Mouse (Mus musculus): ENCODE data around the gene Zfp574. TPM values are rescaled to one million over a fixed set of nuclear protein-coding genes. Genes with fewer than 3 reads are reported as not detected.

Gene Zfp574
- total and polyA plus RNA-seq, 3 experiments: 16.3 to 30.2 TPM; not detected in 1

- 0 out of 2 replicates have a peak, but pooled peaks have one; percentile 41 for TF ChIP-seq MYB (IDR thresholded peaks at IDR 0.05; ENCODE audit: low read depth, low read length)
- TF ChIP-seq SMC3 (IDR thresholded peaks at IDR 0.05; ENCODE audit: low read depth, low read length): no peak
- no peak for TF ChIP-seq RAD21 (IDR thresholded peaks at IDR 0.05; ENCODE audit: low read depth, low read length)
Observed at GRCm38 (mm10) chr7:25084621-25085020, 12.3 kb downstream of the Zfp574 start (continued).

- Histone ChIP-seq H3K27ac (ENCODE audit: control insufficient read depth, low read depth, low read length) (no peak overlapping the region), H3K4me1 (ENCODE audit: control insufficient read depth in 1 of 2, insufficient read depth in 2 of 2, low read length in 2 of 2) (peaks cover 3 to 24% of the 10 kb centered on the region in 2 experiments; a peak in 3 of 4 replicates), H3K27me3 (ENCODE audit: control insufficient read depth in 1 of 2, insufficient read depth in 2 of 2, low read length in 2 of 2) (no peaks in the 10 kb centered on the region), H3K79me2 (ENCODE audit: control insufficient read depth, insufficient read depth, low read length, poor library complexity) (peaks cover 2% of the 10 kb centered on the region; the same call in 1 of the 2 replicates), H3K36me3 (ENCODE audit: control insufficient read depth in 1 of 2, insufficient read depth in 2 of 2, low read length in 2 of 2) (peaks cover 4 to 22% of the 10 kb centered on the region in 2 experiments), H3K9ac (ENCODE audit: control insufficient read depth, low read depth, low read length, poor library complexity, severe bottlenecking) (no peak overlapping the region), H3K9me3 (replicated peaks; ENCODE audit: insufficient read depth, low read length) (no peaks in the 10 kb centered on the region), H3K4me3 (ENCODE audit: control insufficient read depth in 1 of 2, insufficient read depth in 1 of 2, low read depth in 2 of 2, low read length in 2 of 2) (no peak overlapping the region)
- DNase-seq (ENCODE audit: low read depth, low spot score): peak; percentile 46
- TF ChIP-seq ZC3H11A (IDR thresholded peaks at IDR 0.05; ENCODE audit: low read depth, low read length) (peak; percentile 12; the same call in 1 of the 2 replicates), MEF2A (IDR thresholded peaks at IDR 0.05; ENCODE audit: extremely low read depth, insufficient replicate concordance, low read depth, low read length, poor library complexity, severe bottlenecking) (no peak), E2F4 (IDR thresholded peaks at IDR 0.05; ENCODE audit: borderline replicate concordance, low read depth, low read length) (no peak), ETS1 (IDR thresholded peaks at IDR 0.05; ENCODE audit: low read depth, low read length) (no peak), CTCF (IDR thresholded peaks at IDR 0.05 in 2 of 3, conservative IDR thresholded peaks at IDR 0.05 in 1 of 3; ENCODE audit: control insufficient read depth in 1 of 3, insufficient read depth in 1 of 3, low read depth in 2 of 3, low read length in 3 of 3, poor library complexity in 1 of 3, severe bottlenecking in 1 of 3) (peak; percentile 28 to 69 (median 61); a peak in 5 of 6 replicates), ZKSCAN1 (IDR thresholded peaks at IDR 0.05; ENCODE audit: low read depth, low read length) (no peak), MAX (IDR thresholded peaks at IDR 0.05; ENCODE audit: low read length) (no peak), NELFE (IDR thresholded peaks at IDR 0.05; ENCODE audit: low read depth, low read length) (no peak), GATA1 (IDR thresholded peaks at IDR 0.05; ENCODE audit: low read depth, low read length) (no peak), NRF1 (IDR thresholded peaks at IDR 0.05; ENCODE audit: insufficient read depth, low read depth, low read length, poor library complexity, severe bottlenecking) (no peak), EP300 (IDR thresholded peaks at IDR 0.05; ENCODE audit: low read depth in 1 of 2, low read length in 2 of 2) (no peak), RAD21 (IDR thresholded peaks at IDR 0.05; ENCODE audit: low read depth, low read length) (peak; percentile 32), SMC3 (IDR thresholded peaks at IDR 0.05; ENCODE audit: low read depth, low read length) (peak; percentile 52), MXI1 (IDR thresholded peaks at IDR 0.05; ENCODE audit: low read depth, low read length) (no peak), MAZ (IDR thresholded peaks at IDR 0.05; ENCODE audit: low read depth, low read length) (no peak), MYC (IDR thresholded peaks at IDR 0.05; ENCODE audit: low read depth, low read length) (no peak), POLR2AphosphoS5 (IDR thresholded peaks at IDR 0.05; ENCODE audit: borderline replicate concordance, low read depth, low read length) (no peak), BHLHE40 (IDR thresholded peaks at IDR 0.05; ENCODE audit: borderline replicate concordance, low read depth, low read length) (no peak), TBP (IDR thresholded peaks at IDR 0.05; ENCODE audit: low read depth, low read length) (no peak), MAFK (IDR thresholded peaks at IDR 0.05; ENCODE audit: borderline replicate concordance, low read depth, low read length) (no peak), USF2 (IDR thresholded peaks at IDR 0.05; ENCODE audit: borderline replicate concordance in 1 of 2, insufficient read depth in 1 of 2, low read depth in 1 of 2, low read length in 2 of 2) (no peak), MYB (IDR thresholded peaks at IDR 0.05; ENCODE audit: low read depth, low read length) (no peak), ELF1 (IDR thresholded peaks at IDR 0.05; ENCODE audit: low read depth, low read length) (no peak), TAL1 (IDR thresholded peaks at IDR 0.05; ENCODE audit: low read length) (no peak), UBTF (IDR thresholded peaks at IDR 0.05; ENCODE audit: borderline replicate concordance, insufficient read depth, low read depth, low read length) (no peak), TCF12 (IDR thresholded peaks at IDR 0.05; ENCODE audit: low read depth, low read length) (no peak), GABPA (IDR thresholded peaks at IDR 0.05; ENCODE audit: low read depth, low read length) (no peak), CHD2 (IDR thresholded peaks at IDR 0.05; ENCODE audit: low read length) (no peak), JUND (IDR thresholded peaks at IDR 0.05; ENCODE audit: low read depth, low read length) (no peak), KAT2A (conservative IDR thresholded peaks at IDR 0.05; ENCODE audit: low read depth, low read length) (no peak), CHD1 (IDR thresholded peaks at IDR 0.05; ENCODE audit: low read depth, low read length) (no peak), SIN3A (IDR thresholded peaks at IDR 0.05; ENCODE audit: low read length) (no peak), HCFC1 (IDR thresholded peaks at IDR 0.05; ENCODE audit: low read depth, low read length) (no peak), POLR2AphosphoS2 (IDR thresholded peaks at IDR 0.05; ENCODE audit: low read length) (no peak), POLR2A (IDR thresholded peaks at IDR 0.05; ENCODE audit: control insufficient read depth in 1 of 2, insufficient read depth in 1 of 2, low read depth in 1 of 2, low read length in 2 of 2, poor library complexity in 1 of 2) (no peak)
Observed at GRCm38 (mm10) chr7:25086656-25087055, 14.3 kb downstream of the Zfp574 start.

Data from MEL (cell line).